Mouse (Mus musculus) forelimb bud, embryonic 11.5 days (tissue): ENCODE results near the gene Mrpl28.

Experiments used
- DNase-seq: peaks from one replicate; pipeline ENCODE4 v3.0.0-alpha.2; 2012; ENCODE audit warnings: low read depth, low spot score

The Mrpl28 gene

GRCm38 (mm10) chr17:26115956-26116487, 7.3 kb upstream of the Mrpl28 start:
- no peak for DNase-seq

GRCm38 (mm10) chr17:26116503-26117258, 6.6 kb upstream of the Mrpl28 start:
- no peak for DNase-seq

GRCm38 (mm10) chr17:26119766-26120710, 3.3 kb upstream of the Mrpl28 start:
- peak; percentile 64 for DNase-seq

GRCm38 (mm10) chr17:26122431-26123140, 714 bp upstream of the Mrpl28 start:
- no peak for DNase-seq

GRCm38 (mm10) chr17:26124560-26124959, 1.3 kb downstream of the Mrpl28 start:
- no peak for DNase-seq

GRCm38 (mm10) chr17:26125226-26125625, 1.9 kb downstream of the Mrpl28 start:
- no peak for DNase-seq

GRCm38 (mm10) chr17:26131062-26131732, 7.9 kb downstream of the Mrpl28 start:
- DNase-seq = no peak

GRCm38 (mm10) chr17:26131856-26132853, 8.9 kb downstream of the Mrpl28 start:
- no peak for DNase-seq

- no peak for DNase-seq
Measured at GRCm38 (mm10) chr17:26137106-26137750, 13.9 kb downstream of the Mrpl28 start.

GRCm38 (mm10) chr17:26137751-26138130, 14.4 kb downstream of the Mrpl28 start:
- DNase-seq = no peak

GRCm38 (mm10) chr17:26138239-26138836, 15.0 kb downstream of the Mrpl28 start, which contains the start of gene Axin1:
Gene Axin1, plus strand, starts transcription at chr17:26138688.
- peak; percentile 97 for DNase-seq

- peak; percentile 16 for DNase-seq
Measured at GRCm38 (mm10) chr17:26138901-26139381, 15.6 kb downstream of the Mrpl28 start.

GRCm38 (mm10) chr17:26142796-26143195, 19.5 kb downstream of the Mrpl28 start:
- DNase-seq = no peak

GRCm38 (mm10) chr17:26143386-26143785, 20.1 kb downstream of the Mrpl28 start:
- DNase-seq = no peak

- no peak for DNase-seq
Measured at GRCm38 (mm10) chr17:26149056-26149455, 25.8 kb downstream of the Mrpl28 start.

GRCm38 (mm10) chr17:26151886-26152630, 28.8 kb downstream of the Mrpl28 start:
- DNase-seq = no peak

GRCm38 (mm10) chr17:26162736-26163135, 39.4 kb downstream of the Mrpl28 start:
- DNase-seq = no peak

- DNase-seq = no peak
Measured at GRCm38 (mm10) chr17:26168039-26168438, 44.7 kb downstream of the Mrpl28 start.
